Mouse (Mus musculus) testis, adult 2 months (tissue): ENCODE measurements around the gene H2-DMa.

Experiments used
- CTCF ChIP-seq: fragments of 200-500 bp; IDR thresholded peaks from 2 replicates; pipeline ENCODE4 v1.5.1; 2012; ENCODE audit warnings: low read depth, mild to moderate bottlenecking, inconsistent platforms, low read length, moderate library complexity; ENCODE audit not compliant: control insufficient read depth, insufficient read depth, insufficient replicate concordance
- POLR2A ChIP-seq: fragments of 200-500 bp; IDR thresholded peaks from 2 replicates; pipeline ENCODE4 v1.6.1; 2012; ENCODE audit warnings: low read depth, mild to moderate bottlenecking, inconsistent platforms, low read length, moderate library complexity; ENCODE audit not compliant: control insufficient read depth

- TF ChIP-seq CTCF = no peak
- no peak for TF ChIP-seq POLR2A
These were observed 68.0 kb downstream of the H2-DMa start, which contains the start of the genes Tap1 and Psmb9 for GRCm38 (mm10) chr17:34187261-34187916.
